Mouse (Mus musculus) left cerebral cortex, adult 9 months (tissue): Measurements from ENCODE around the gene 6430550D23Rik.
"Not testable (repeated sequence)": the region's sequence is repeated elsewhere in the genome, so short reads cannot be mapped to it uniquely, and the experiment has no call there.

Source experiments
- DNase-seq, 2 experiments: peaks; one replicate each; pipeline ENCODE4 v3.0.0; 2022; ENCODE audit warnings: low spot score in 2 of 2

The 6430550D23Rik gene

GRCm38 (mm10) chr2:155956134-155957059 lies 51.4 kb downstream of the 6430550D23Rik start, which contains the start of gene Cep250:
Gene Cep250 (plus strand): TSS chr2:155956458.
- peak; percentile 66 to 89 for DNase-seq

GRCm38 (mm10) chr2:155952006-155952405 lies 55.8 kb downstream of the 6430550D23Rik start:
- peak in 1 of 2 experiments; percentile 78 for DNase-seq

- no peak for DNase-seq
Measured at GRCm38 (mm10) chr2:155949362-155949761, 58.4 kb downstream of the 6430550D23Rik start.

- no peak for DNase-seq
Measured at GRCm38 (mm10) chr2:155947390-155948002, 60.3 kb downstream of the 6430550D23Rik start.

GRCm38 (mm10) chr2:155946499-155946898 lies 61.3 kb downstream of the 6430550D23Rik start:
- no peak for DNase-seq

- DNase-seq: peak in 1 of 2 experiments; percentile 59
Measured at GRCm38 (mm10) chr2:155946069-155946468, 61.7 kb downstream of the 6430550D23Rik start.

- DNase-seq: no peak
Measured at GRCm38 (mm10) chr2:155945580-155945979, 62.2 kb downstream of the 6430550D23Rik start.

GRCm38 (mm10) chr2:155945124-155945523 lies 62.7 kb downstream of the 6430550D23Rik start, which contains the start of gene Gdf5:
Gene Gdf5 (minus strand): TSS chr2:155945367.
- DNase-seq: peak in 1 of 2 experiments; percentile 39

GRCm38 (mm10) chr2:155944685-155945084 lies 63.1 kb downstream of the 6430550D23Rik start:
- DNase-seq: no peak

- DNase-seq: no peak
Measured at GRCm38 (mm10) chr2:155943463-155943862, 64.3 kb downstream of the 6430550D23Rik start.

GRCm38 (mm10) chr2:155941697-155942442 lies 65.9 kb downstream of the 6430550D23Rik start:
- DNase-seq: no peak

- no peak for DNase-seq
Measured at GRCm38 (mm10) chr2:155940681-155941080, 67.1 kb downstream of the 6430550D23Rik start, which contains the start of gene Gm15557. Gene Gm15557 (plus strand): TSS chr2:155940728.

GRCm38 (mm10) chr2:155939897-155940529 lies 67.8 kb downstream of the 6430550D23Rik start:
- no peak for DNase-seq

GRCm38 (mm10) chr2:155929531-155930442 lies 78.0 kb downstream of the 6430550D23Rik start, which contains the start of gene Uqcc1:
Gene Uqcc1 (minus strand): TSS chr2:155930310.
- DNase-seq: peak; percentile 92 to 96

- no peak for DNase-seq
Measured at GRCm38 (mm10) chr2:155928711-155929345, 78.9 kb downstream of the 6430550D23Rik start.

GRCm38 (mm10) chr2:155925213-155925612 lies 82.6 kb downstream of the 6430550D23Rik start:
- not testable (repeated sequence) for DNase-seq
